Mouse (Mus musculus) neural tube, embryonic 13.5 days (tissue): ENCODE results near the gene Dram1. TPM values are rescaled to one million over a fixed set of nuclear protein-coding genes. Genes with fewer than 3 reads are reported as not detected.

Experiments used
- ATAC-seq: fragments of 200-750 bp; cut with Nextera tagmentation; 2 replicates; pipeline ENCODE4 v1.8.0; 2017; ENCODE audit warnings: low read depth, mild to moderate bottlenecking, moderate TSS enrichment, moderate library complexity
- H3K27ac ChIP-seq: fragments of 300-500 bp; sonication (generic); replicated peaks from 2 replicates; pipeline ENCODE4 v1.5.1; 2015; ENCODE audit warnings: moderate library complexity, mild to moderate bottlenecking, inconsistent platforms
- H3K27me3 ChIP-seq: fragments of 300-500 bp; sonication (generic); 2 replicates; pipeline ENCODE4 v1.6.1; 2015; ENCODE audit warnings: mild to moderate bottlenecking, inconsistent platforms
- H3K36me3 ChIP-seq: fragments of 300-500 bp; sonication (generic); 2 replicates; pipeline ENCODE4 v1.6.1; 2015; ENCODE audit warnings: mild to moderate bottlenecking, inconsistent platforms
- H3K4me1 ChIP-seq: fragments of 300-500 bp; sonication (generic); replicated peaks from 2 replicates; pipeline ENCODE4 v1.6.1; 2015; ENCODE audit warnings: inconsistent platforms
- H3K4me2 ChIP-seq: fragments of 300-500 bp; sonication (generic); 2 replicates; pipeline ENCODE4 v1.6.1; 2015; ENCODE audit warnings: inconsistent platforms, mild to moderate bottlenecking, moderate library complexity
- H3K4me3 ChIP-seq: fragments of 300-500 bp; sonication (generic); 2 replicates; pipeline ENCODE4 v1.5.1; 2015; ENCODE audit warnings: mild to moderate bottlenecking, inconsistent platforms
- H3K9ac ChIP-seq: fragments of 300-500 bp; sonication (generic); 2 replicates; pipeline ENCODE4 v1.6.1; 2015; ENCODE audit warnings: moderate library complexity, mild to moderate bottlenecking, inconsistent platforms
- H3K9me3 ChIP-seq: fragments of 300-500 bp; sonication (generic); 2 replicates; pipeline ENCODE4 v1.6.1; 2016; ENCODE audit warnings: inconsistent platforms
- WGBS: fragments of 180-500 bp; shearing (Covaris S2); methylation state at CpG from one replicate; pipeline ENCODE4 v1.1.7; 2015; 5-methylcytosine and 5-hydroxymethylcytosine counted together
- polyA plus RNA-seq: library from polyadenylated mRNA; unstranded; fragments of >200 nt; fragmentation: Nextera tagmentation; extraction: Ambion mirVana; gene quantifications from 2 replicates; pipeline ENCODE4 v1.2.1, GENCODE M21; 2015

Gene Dram1
- polyA plus RNA-seq, result 0.45 and 0.95 TPM in 2 replicates

DNA sequence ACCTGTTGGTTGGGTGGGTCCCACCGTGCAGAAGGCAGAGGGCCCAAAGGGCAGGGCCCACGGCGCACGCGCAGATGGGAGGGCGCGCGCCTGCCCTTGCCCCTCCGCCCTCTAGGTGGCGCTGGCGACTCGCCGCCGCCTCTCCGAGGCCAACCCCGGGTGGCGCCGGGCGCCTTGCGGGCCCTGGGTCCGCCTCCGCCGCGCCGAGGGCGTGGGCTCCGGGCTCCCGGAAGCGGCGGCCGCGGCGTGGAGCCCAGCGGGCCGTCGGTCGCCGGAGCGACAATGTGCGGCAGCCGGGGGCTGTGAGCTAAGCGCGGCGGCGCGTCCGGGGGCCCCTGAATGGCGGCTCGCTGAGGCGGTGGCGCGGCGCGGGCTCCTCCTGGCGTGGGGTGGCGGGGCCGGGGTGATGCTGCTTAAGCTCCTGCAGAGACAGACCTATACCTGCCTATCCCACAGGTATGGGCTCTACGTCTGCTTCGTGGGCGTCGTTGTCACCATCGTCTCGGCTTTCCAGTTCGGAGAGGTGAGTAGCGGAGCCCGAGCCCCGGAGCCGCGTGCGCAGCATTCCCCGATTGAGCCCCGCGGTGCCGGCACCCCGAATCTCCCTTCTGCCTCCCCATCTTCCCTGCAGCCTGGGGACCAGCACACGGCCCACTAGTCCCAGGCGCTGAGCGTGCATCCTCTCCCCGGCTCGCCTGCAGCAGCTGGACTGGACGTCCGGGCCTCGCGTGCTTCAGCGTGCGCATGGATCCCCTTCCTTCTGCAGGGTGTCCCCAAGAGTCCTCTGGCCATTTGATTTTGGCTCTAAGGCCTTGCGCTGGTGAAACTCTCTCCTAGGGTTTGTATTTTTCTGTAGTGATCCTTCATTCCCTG is at the start of gene Dram1, which contains the start of gene Gnptab:
Gene Dram1 (minus strand): TSS at position 68 of the 873 bp plus-strand sequence.
Gene Gnptab (plus strand): TSS at position 120 of the 873 bp plus-strand sequence.
- Histone ChIP-seq H3K9ac (peak within 1 kb of the TSS; percentile 87), H3K9me3 (no peaks in the 10 kb centered on the region), H3K4me1 (peaks cover 26% of the 10 kb centered on the region), H3K27me3 (no peaks in the 10 kb centered on the region), H3K4me3 (peak within 1 kb of the TSS; percentile 81), H3K27ac (peak within 1 kb of the TSS; percentile 82), H3K36me3 (no peaks in the 10 kb centered on the region), H3K4me2 (peak within 1 kb of the TSS; percentile 83)
- ATAC-seq, result peak; percentile 91
- under 1% methylated on average over 87 of the region's 87 CpGs for WGBS

DNA sequence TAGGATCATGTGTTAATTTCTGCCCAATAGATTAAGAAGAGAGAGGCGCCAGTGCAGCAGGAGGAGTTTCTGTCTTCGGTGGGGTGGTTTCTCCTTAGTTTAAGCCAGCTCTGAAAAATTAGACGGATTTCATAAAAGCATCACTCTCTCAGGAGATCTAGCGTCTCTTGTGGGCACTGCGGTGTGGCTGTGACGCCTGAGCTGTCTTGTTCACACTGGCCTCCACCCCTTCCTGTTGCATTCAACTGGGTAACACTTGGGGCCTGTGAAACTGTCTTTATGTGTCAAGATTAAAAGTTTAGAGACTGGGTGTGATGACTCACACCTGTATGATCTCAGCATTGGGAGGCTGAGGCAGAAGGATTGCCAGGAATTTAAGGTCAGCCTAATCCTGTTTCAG is 49.1 kb upstream of the Dram1 start:
- Histone ChIP-seq H3K9me3 (no peaks in the 10 kb centered on the region), H3K27ac (no peak overlapping the region), H3K4me3 (no peak overlapping the region), H3K4me2 (no peak overlapping the region), H3K36me3 (peaks cover 37% of the 10 kb centered on the region), H3K27me3 (no peaks in the 10 kb centered on the region), H3K4me1 (no peaks in the 10 kb centered on the region; the same call in 1 of the 2 replicates), H3K9ac (no peak overlapping the region)
- no peak for ATAC-seq
- 91% methylated on average over 6 of the region's 6 CpGs for WGBS

GRCm38 (mm10) chr10:88426896-88427295 is 48.0 kb upstream of the Dram1 start:
- H3K9me3 ChIP-seq, result no peaks in the 10 kb centered on the region
- no peaks in the 10 kb centered on the region for H3K27me3 ChIP-seq
- WGBS, result 57% methylated on average over 5 of the region's 5 CpGs
- H3K9ac ChIP-seq, result peak overlapping the region; percentile 39; the same call in 1 of the 2 replicates
- H3K27ac ChIP-seq, result no peak overlapping the region
- no peak overlapping the region for H3K4me3 ChIP-seq
- peaks cover 35% of the 10 kb centered on the region for H3K36me3 ChIP-seq
- H3K4me1 ChIP-seq, result no peaks in the 10 kb centered on the region; the same call in 1 of the 2 replicates
- peak; percentile 53; the same call in 1 of the 2 replicates for ATAC-seq
- H3K4me2 ChIP-seq, result no peak overlapping the region

DNA sequence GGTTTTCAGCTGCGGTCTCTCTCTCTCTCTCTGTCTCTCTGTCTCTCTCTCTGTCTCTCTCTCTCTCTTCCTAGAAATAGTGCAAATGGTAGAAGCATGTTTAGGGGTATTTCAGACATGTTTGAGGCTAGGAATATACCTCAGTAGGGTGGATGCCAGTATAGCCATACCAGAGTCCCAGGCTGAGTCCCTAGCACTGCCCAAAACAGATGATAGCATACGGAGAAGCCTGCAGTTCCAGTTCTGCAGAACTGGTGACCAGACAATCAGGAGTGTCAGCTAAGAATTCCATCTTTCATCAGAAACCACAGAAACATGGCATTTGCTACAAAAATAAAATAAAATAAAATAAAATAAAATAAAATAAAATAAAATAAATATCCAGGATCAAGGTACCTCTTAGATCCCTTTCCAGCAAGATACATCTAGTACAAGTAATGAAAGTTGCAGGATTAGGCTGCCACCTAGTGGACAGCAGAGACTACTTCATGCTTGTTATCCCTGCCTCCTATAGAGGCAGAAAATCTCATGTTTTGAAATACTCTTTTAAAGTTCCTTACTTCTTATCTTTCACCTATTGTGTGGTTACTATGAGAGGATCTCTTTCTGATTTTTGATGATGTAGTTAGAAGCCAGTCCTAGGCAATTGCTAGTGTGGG is 47.4 kb upstream of the Dram1 start:
- Histone ChIP-seq H3K9ac (no peak overlapping the region), H3K36me3 (peaks cover 32% of the 10 kb centered on the region), H3K4me3 (no peak overlapping the region), H3K9me3 (no peaks in the 10 kb centered on the region), H3K4me1 (no peaks in the 10 kb centered on the region; the same call in 1 of the 2 replicates), H3K27me3 (no peaks in the 10 kb centered on the region), H3K27ac (no peak overlapping the region), H3K4me2 (no peak overlapping the region)
- peak; percentile 79; the same call in 1 of the 2 replicates for ATAC-seq
- 96% methylated on average over 2 of the region's 2 CpGs for WGBS

DNA sequence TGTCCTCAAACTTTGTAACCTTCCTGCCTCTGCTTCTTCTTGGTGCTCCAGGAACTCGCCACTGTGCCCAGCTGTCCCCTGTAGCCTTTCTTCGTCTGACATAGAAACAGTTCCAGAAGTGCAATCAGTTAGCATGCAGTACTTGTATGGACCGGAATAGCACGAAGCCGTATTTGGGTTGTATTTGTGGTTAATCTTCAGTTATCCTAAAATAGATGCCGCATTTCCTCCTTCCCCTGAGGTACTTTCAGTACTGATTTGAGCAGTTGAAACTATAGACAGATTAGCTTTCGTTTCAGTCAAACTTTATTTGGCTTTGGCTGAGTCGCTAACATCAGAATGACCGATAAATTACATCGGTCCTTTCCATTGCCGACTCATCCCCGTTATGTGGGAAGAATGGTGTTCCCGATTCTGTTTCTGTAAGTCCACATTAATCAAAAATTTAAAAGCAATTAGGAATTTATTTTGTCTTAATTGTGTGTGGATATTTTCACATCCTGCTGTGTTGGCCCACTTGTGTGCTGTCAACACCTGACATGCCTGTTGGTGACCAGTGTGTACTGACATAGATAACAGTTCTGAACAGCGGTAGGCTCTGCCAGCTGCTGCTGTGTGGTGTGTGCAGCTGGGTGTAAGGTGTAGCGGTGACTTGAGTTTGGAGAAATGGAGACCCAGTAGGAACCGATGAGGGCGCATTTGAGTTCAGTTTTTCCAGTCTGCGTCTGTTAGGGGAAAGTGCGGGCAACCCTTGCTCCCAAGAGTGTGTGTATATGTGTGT is 42.0 kb upstream of the Dram1 start:
- Histone ChIP-seq H3K4me3 (no peak overlapping the region), H3K27ac (no peak overlapping the region), H3K36me3 (peaks cover 22% of the 10 kb centered on the region), H3K9ac (no peak overlapping the region), H3K4me2 (no peak overlapping the region), H3K4me1 (no peaks in the 10 kb centered on the region), H3K27me3 (no peaks in the 10 kb centered on the region), H3K9me3 (no peaks in the 10 kb centered on the region)
- 92% methylated on average over 19 of the region's 19 CpGs for WGBS
- no peak for ATAC-seq

- H3K36me3 ChIP-seq, result peaks cover 28% of the 10 kb centered on the region
- no peaks in the 10 kb centered on the region for H3K27me3 ChIP-seq
- no peak for ATAC-seq
- WGBS, result 74% methylated on average over 11 of the region's 11 CpGs
- no peak overlapping the region for H3K4me2 ChIP-seq
- no peak overlapping the region for H3K27ac ChIP-seq
- H3K9ac ChIP-seq, result no peak overlapping the region
- H3K4me1 ChIP-seq, result no peaks in the 10 kb centered on the region
- H3K4me3 ChIP-seq, result no peak overlapping the region
- H3K9me3 ChIP-seq, result no peaks in the 10 kb centered on the region
Measured at GRCm38 (mm10) chr10:88420141-88420541, 41.3 kb upstream of the Dram1 start.

DNA sequence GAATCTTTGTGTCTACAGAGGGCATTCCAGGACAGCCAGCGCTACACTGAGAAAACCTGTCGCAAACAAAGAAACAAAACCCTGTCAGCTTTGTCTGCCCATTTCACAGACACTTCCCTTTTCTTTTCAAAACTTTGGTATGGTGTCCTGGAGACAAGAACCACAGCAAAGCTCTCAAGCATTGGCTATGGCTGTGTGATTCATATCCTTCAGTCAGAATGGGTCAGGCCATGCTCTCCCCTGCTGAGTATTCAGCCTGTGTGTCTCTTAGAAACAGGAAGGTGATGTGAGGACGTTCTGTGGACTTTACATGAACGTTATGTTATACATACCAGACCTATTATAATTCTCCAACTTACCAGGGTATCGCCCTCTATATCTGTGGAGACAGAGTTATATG is 38.8 kb upstream of the Dram1 start:
- 70% methylated on average over 5 of the region's 5 CpGs for WGBS
- H3K4me1 ChIP-seq, result no peaks in the 10 kb centered on the region
- H3K27me3 ChIP-seq, result no peaks in the 10 kb centered on the region
- H3K4me3 ChIP-seq, result no peak overlapping the region
- no peak overlapping the region for H3K4me2 ChIP-seq
- ATAC-seq, result no peak
- H3K36me3 ChIP-seq, result peaks cover 30% of the 10 kb centered on the region
- no peaks in the 10 kb centered on the region for H3K9me3 ChIP-seq
- no peak overlapping the region for H3K9ac ChIP-seq
- no peak overlapping the region for H3K27ac ChIP-seq

- H3K36me3 ChIP-seq, result peaks cover 8% of the 10 kb centered on the region; the same call in 1 of the 2 replicates
- H3K4me3 ChIP-seq, result no peak overlapping the region
- H3K27ac ChIP-seq, result no peak overlapping the region
- ATAC-seq, result no peak
- H3K9me3 ChIP-seq, result no peaks in the 10 kb centered on the region
- no peaks in the 10 kb centered on the region for H3K27me3 ChIP-seq
- no peaks in the 10 kb centered on the region for H3K4me1 ChIP-seq
- no peak overlapping the region for H3K9ac ChIP-seq
- WGBS, result 59% methylated on average over 17 of the region's 17 CpGs
- no peak overlapping the region for H3K4me2 ChIP-seq
Measured at GRCm38 (mm10) chr10:88412290-88412995, 33.6 kb upstream of the Dram1 start.

- no peaks in the 10 kb centered on the region for H3K4me1 ChIP-seq
- no peaks in the 10 kb centered on the region for H3K27me3 ChIP-seq
- WGBS, result 63% methylated on average over 2 of the region's 2 CpGs
- ATAC-seq, result no peak
- H3K27ac ChIP-seq, result no peak overlapping the region
- no peak overlapping the region for H3K4me3 ChIP-seq
- no peak overlapping the region for H3K9ac ChIP-seq
- H3K36me3 ChIP-seq, result no peaks in the 10 kb centered on the region
- no peaks in the 10 kb centered on the region for H3K9me3 ChIP-seq
- no peak overlapping the region for H3K4me2 ChIP-seq
Measured at GRCm38 (mm10) chr10:88409751-88410150, 30.9 kb upstream of the Dram1 start.

GRCm38 (mm10) chr10:88407875-88408631 is 29.2 kb upstream of the Dram1 start:
- ATAC-seq, result no peak
- H3K36me3 ChIP-seq, result no peaks in the 10 kb centered on the region
- H3K27ac ChIP-seq, result no peak overlapping the region
- H3K4me3 ChIP-seq, result no peak overlapping the region
- no peaks in the 10 kb centered on the region for H3K27me3 ChIP-seq
- no peaks in the 10 kb centered on the region for H3K4me1 ChIP-seq
- 95% methylated on average over 12 of the region's 12 CpGs for WGBS
- H3K4me2 ChIP-seq, result no peak overlapping the region
- H3K9ac ChIP-seq, result no peak overlapping the region
- H3K9me3 ChIP-seq, result no peaks in the 10 kb centered on the region

GRCm38 (mm10) chr10:88405812-88406211 is 26.9 kb upstream of the Dram1 start:
- Histone ChIP-seq H3K4me3 (no peak overlapping the region), H3K9ac (no peak overlapping the region), H3K27ac (no peak overlapping the region), H3K36me3 (peaks cover 10% of the 10 kb centered on the region), H3K9me3 (no peaks in the 10 kb centered on the region), H3K4me1 (no peaks in the 10 kb centered on the region), H3K27me3 (no peaks in the 10 kb centered on the region), H3K4me2 (no peak overlapping the region)
- no peak for ATAC-seq
- WGBS, result 61% methylated on average over 7 of the region's 7 CpGs
